Mouse (Mus musculus): Measurements from ENCODE around the gene Usf2.
A peak's percentile ranks its signal among the peaks of the same experiment; 100 is the strongest.

- TF ChIP-seq EP300 (IDR thresholded peaks at IDR 0.05; ENCODE audit: low read length): no peak
- TF ChIP-seq CTCF (conservative IDR thresholded peaks at IDR 0.05 in 1 of 2, IDR thresholded peaks at IDR 0.05 in 1 of 2; ENCODE audit: low read depth in 2 of 2, low read length in 2 of 2): no peak
- TF ChIP-seq USF2 (conservative IDR thresholded peaks at IDR 0.05; ENCODE audit: low read depth, low read length): no peak
- TF ChIP-seq SIN3A (IDR thresholded peaks at IDR 0.05; ENCODE audit: low read length): 0 out of 2 replicates have a peak, but pooled peaks have one; percentile 25
- no peak for TF ChIP-seq MAZ (IDR thresholded peaks at IDR 0.05; ENCODE audit: low read depth, low read length)
- 0 out of 2 replicates have a peak, but pooled peaks have one; percentile 11 for TF ChIP-seq TCF12 (IDR thresholded peaks at IDR 0.05; ENCODE audit: low read depth, low read length)
- peak; percentile 39; the same call in 1 of the 2 replicates for TF ChIP-seq POLR2A (IDR thresholded peaks at IDR 0.05; ENCODE audit: low read depth, low read length)
- no peak for TF ChIP-seq POLR2AphosphoS2 (IDR thresholded peaks at IDR 0.05; ENCODE audit: low read depth, low read length)
- TF ChIP-seq UBTF (IDR thresholded peaks at IDR 0.05; ENCODE audit: low read depth, low read length): no peak
Measured at GRCm38 (mm10) chr7:31002650-31003049, 46.0 kb upstream of the Usf2 start.

All from CH12.LX (cell line).